ENCODE assay signal across 25 mouse cellular contexts in genomic region chr12:30604876-30605275, GRCm38 (mm10). TPM values are rescaled to one million over a fixed set of nuclear protein-coding genes. Genes with fewer than 3 reads are reported as not detected.
DNase-seq lines count a peak whose midpoint lies in the region; ATAC-seq and TF ChIP-seq lines count a peak whose summit lies in the region.
"Had no signal": no experiment of that assay in that cellular context is flagged by ENCODE, and none has a peak within 500 bp of the region (broad histone marks: within the 10 kb centered on the region; RNA-seq: fewer than 3 reads in every experiment).

No protein-coding gene starts in this region.

- H3K9me3 ChIP-seq in forebrain, embryonic 10.5 days = no peaks in the 10 kb centered on the region
- H3K9me3 ChIP-seq in forebrain, embryonic 15.5 days = no peaks in the 10 kb centered on the region
- H3K9me3 ChIP-seq in embryonic facial prominence, embryonic 12.5 days = no peaks in the 10 kb centered on the region
- no peaks in the 10 kb centered on the region for H3K9me3 ChIP-seq in limb, embryonic 11.5 days (ENCODE audit: control insufficient read depth, low read length)
- H3K9me3 ChIP-seq in forebrain, embryonic 13.5 days (replicated peaks) = no peaks in the 10 kb centered on the region
- H3K9me3 ChIP-seq: heart, embryonic 10.5 days; heart, embryonic 13.5 days; hindbrain, embryonic 12.5 days; hindbrain, embryonic 15.5 days; intestine, embryonic 15.5 days had no signal

- peak overlapping the region; percentile 62 for H3K27ac ChIP-seq in forebrain, embryonic 10.5 days
- no peak overlapping the region for H3K27ac ChIP-seq in forebrain, embryonic 15.5 days (replicated peaks)
- H3K27ac ChIP-seq in bone marrow macrophage, adult 2 months (ENCODE audit: insufficient read depth, low read depth, low read length) = peak overlapping the region; percentile 24; the same call in 1 of the 2 replicates
- peak overlapping the region; percentile 72 for H3K27ac ChIP-seq in embryonic facial prominence, embryonic 12.5 days
- H3K27ac ChIP-seq in limb, embryonic 11.5 days (replicated peaks; ENCODE audit: low read depth, low read length) = no peak overlapping the region
- H3K27ac ChIP-seq in forebrain, embryonic 13.5 days = no peak overlapping the region
- H3K27ac ChIP-seq: heart, adult 2 months; heart, embryonic 10.5 days; heart, embryonic 13.5 days; hindbrain, embryonic 12.5 days; hindbrain, embryonic 15.5 days; intestine, embryonic 15.5 days had no signal

- no peak for DNase-seq in forebrain, embryonic 10.5 days (ENCODE audit: extremely low spot score, low spot score)
- DNase-seq in limb, embryonic 11.5 days (ENCODE audit: low spot score) = no peak
- DNase-seq in adrenal gland, adult 2 months = no peak
- DNase-seq in frontal cortex, postnatal 10 days (ENCODE audit: low spot score in 2 of 2) = no peak
- DNase-seq: adrenal gland, adult 8-10 months; adrenal gland, postnatal 25 days; cerebellum, adult 11 months; cerebellum, adult 2 months; cerebellum, adult 9-11 months; cerebellum, postnatal 25 days; gastrocnemius, postnatal 25 days; heart, adult 2 months; heart, postnatal 14 days; kidney, adult 11 months; kidney, adult 8-10 months had no signal

- TF ChIP-seq POLR2A in bone marrow macrophage, adult 2 months (IDR thresholded peaks at IDR 0.05; ENCODE audit: borderline replicate concordance, low read depth, low read length) = no peak

- no peaks in the 10 kb centered on the region for H3K36me3 ChIP-seq in forebrain, embryonic 10.5 days (replicated peaks)
- H3K36me3 ChIP-seq in forebrain, embryonic 15.5 days = no peaks in the 10 kb centered on the region
- no peaks in the 10 kb centered on the region for H3K36me3 ChIP-seq in embryonic facial prominence, embryonic 12.5 days
- no peaks in the 10 kb centered on the region for H3K36me3 ChIP-seq in limb, embryonic 11.5 days (ENCODE audit: control insufficient read depth, insufficient read depth, low read length)
- no peaks in the 10 kb centered on the region for H3K36me3 ChIP-seq in forebrain, embryonic 13.5 days (ENCODE audit: poor library complexity, severe bottlenecking)
- H3K36me3 ChIP-seq: heart, embryonic 10.5 days; heart, embryonic 13.5 days; hindbrain, embryonic 12.5 days; hindbrain, embryonic 15.5 days; intestine, embryonic 15.5 days had no signal

- 80% methylated on average over 6 of the region's 6 CpGs for WGBS in forebrain, embryonic 10.5 days
- 84% methylated on average over 6 of the region's 6 CpGs for WGBS in forebrain, embryonic 15.5 days
- WGBS in embryonic facial prominence, embryonic 12.5 days = 42% methylated on average over 6 of the region's 6 CpGs
- 71% methylated on average over 6 of the region's 6 CpGs for WGBS in limb, embryonic 11.5 days
- WGBS in forebrain, embryonic 13.5 days = 77% methylated on average over 6 of the region's 6 CpGs

- no peaks in the 10 kb centered on the region for H3K27me3 ChIP-seq in forebrain, embryonic 10.5 days (ENCODE audit: poor library complexity, severe bottlenecking)
- H3K27me3 ChIP-seq in forebrain, embryonic 15.5 days = no peaks in the 10 kb centered on the region
- H3K27me3 ChIP-seq in embryonic facial prominence, embryonic 12.5 days = no peaks in the 10 kb centered on the region
- no peaks in the 10 kb centered on the region for H3K27me3 ChIP-seq in limb, embryonic 11.5 days (ENCODE audit: control insufficient read depth, insufficient read depth, low read length)
- no peaks in the 10 kb centered on the region for H3K27me3 ChIP-seq in forebrain, embryonic 13.5 days
- H3K27me3 ChIP-seq: heart, embryonic 13.5 days; hindbrain, embryonic 12.5 days; hindbrain, embryonic 15.5 days; intestine, embryonic 15.5 days had no signal

- ATAC-seq in forebrain, embryonic 15.5 days (replicated peaks) = no peak
- ATAC-seq in embryonic facial prominence, embryonic 12.5 days (ENCODE audit: insufficient number of reproducible peaks, insufficient read depth, low FRiP score, low TSS enrichment) = no peak
- ATAC-seq in limb, embryonic 11.5 days (ENCODE audit: insufficient number of reproducible peaks, low FRiP score, low TSS enrichment, low read depth) = no peak
- no peak for ATAC-seq in forebrain, embryonic 13.5 days
- ATAC-seq: forebrain, embryonic 16.5 days; intestine, embryonic 15.5 days had no signal

- no peak for TF ChIP-seq CTCF in bone marrow macrophage, adult 2 months (IDR thresholded peaks at IDR 0.05; ENCODE audit: low read depth, low read length)

- peaks cover 33% of the 10 kb centered on the region for H3K4me1 ChIP-seq in forebrain, embryonic 10.5 days
- H3K4me1 ChIP-seq in forebrain, embryonic 15.5 days = 0 out of 2 replicates have a peak, but pooled peaks cover 9% of the 10 kb centered on the region
- peaks cover 48% of the 10 kb centered on the region for H3K4me1 ChIP-seq in bone marrow macrophage, adult 2 months (ENCODE audit: control insufficient read depth, insufficient read depth, low read length)
- peaks cover 41% of the 10 kb centered on the region for H3K4me1 ChIP-seq in embryonic facial prominence, embryonic 12.5 days
- peaks cover 27% of the 10 kb centered on the region for H3K4me1 ChIP-seq in limb, embryonic 11.5 days (ENCODE audit: control insufficient read depth, insufficient read depth, low read length)
- H3K4me1 ChIP-seq in forebrain, embryonic 13.5 days = peaks cover 6% of the 10 kb centered on the region; the same call in 1 of the 2 replicates
- H3K4me1 ChIP-seq: heart, embryonic 10.5 days; heart, embryonic 13.5 days; hindbrain, embryonic 15.5 days; intestine, embryonic 15.5 days had no signal

- H3K9ac ChIP-seq in forebrain, embryonic 15.5 days (replicated peaks) = no peak overlapping the region
- no peak overlapping the region for H3K9ac ChIP-seq in embryonic facial prominence, embryonic 12.5 days
- no peak overlapping the region for H3K9ac ChIP-seq in limb, embryonic 11.5 days (ENCODE audit: low read length)
- no peak overlapping the region for H3K9ac ChIP-seq in forebrain, embryonic 13.5 days
- H3K9ac ChIP-seq: heart, embryonic 13.5 days; hindbrain, embryonic 12.5 days; hindbrain, embryonic 15.5 days; intestine, embryonic 15.5 days had no signal

- no peak overlapping the region for H3K4me3 ChIP-seq in forebrain, embryonic 10.5 days
- H3K4me3 ChIP-seq in forebrain, embryonic 15.5 days = no peak overlapping the region
- H3K4me3 ChIP-seq in bone marrow macrophage, adult 2 months (ENCODE audit: insufficient read depth, low read length) = no peak overlapping the region
- no peak overlapping the region for H3K4me3 ChIP-seq in embryonic facial prominence, embryonic 12.5 days
- no peak overlapping the region for H3K4me3 ChIP-seq in limb, embryonic 11.5 days (ENCODE audit: low read depth, low read length)
- H3K4me3 ChIP-seq in forebrain, embryonic 13.5 days = no peak overlapping the region
- H3K4me3 ChIP-seq: heart, adult 2 months; heart, embryonic 10.5 days; heart, embryonic 13.5 days; hindbrain, embryonic 12.5 days; hindbrain, embryonic 15.5 days; intestine, embryonic 15.5 days had no signal

- H3K4me2 ChIP-seq in forebrain, embryonic 15.5 days (replicated peaks) = no peak overlapping the region
- H3K4me2 ChIP-seq in embryonic facial prominence, embryonic 12.5 days (replicated peaks) = no peak overlapping the region
- H3K4me2 ChIP-seq in limb, embryonic 11.5 days (ENCODE audit: low read depth, severe bottlenecking) = 0 out of 2 replicates have a peak overlapping the region, but pooled peaks have one; percentile 4
- no peak overlapping the region for H3K4me2 ChIP-seq in forebrain, embryonic 13.5 days
- H3K4me2 ChIP-seq: heart, embryonic 13.5 days; hindbrain, embryonic 12.5 days; hindbrain, embryonic 15.5 days; intestine, embryonic 15.5 days had no signal

RNA-seq across cellular contexts. Expression of gene Tmem18, which starts 20.6 kb away (rescaled TPM):
- polyA plus RNA-seq in forebrain, embryonic 10.5 days (2016; fragmentation: Nextera tagmentation; extraction: Ambion mirVana) = 31.1 and 31.8 TPM in 2 replicates
- polyA plus RNA-seq in forebrain, embryonic 15.5 days (2015; fragmentation: Nextera tagmentation; extraction: Ambion mirVana) = 24.3 and 27.6 TPM in 2 replicates
- 15.9 and 16.6 TPM in 2 replicates for polyA plus RNA-seq in bone marrow macrophage, adult 2 months (2012; ENCODE audit: insufficient read depth, insufficient read length, missing spikeins)
- 30.6 and 31.3 TPM in 2 replicates for polyA plus RNA-seq in embryonic facial prominence, embryonic 12.5 days (2016; fragmentation: Nextera tagmentation; extraction: Ambion mirVana)
- polyA plus RNA-seq in limb, embryonic 11.5 days (2014; fragmentation: Nextera tagmentation; extraction: Ambion mirVana) = 25.8 and 27.0 TPM in 2 replicates
- total RNA-seq in adrenal gland, adult 2 months (2021) = 10 to 100 TPM; 16.1 to 21.1 TPM
- 7.9 and 8.5 TPM in 2 replicates for polyA plus RNA-seq in adrenal gland, adult 2 months (2012; rRNA removed)
- polyA plus RNA-seq in forebrain, embryonic 13.5 days (2015; fragmentation: Nextera tagmentation; extraction: Ambion mirVana) = 20.5 and 25.0 TPM in 2 replicates

Comparison
In these comparisons a context has a peak if more than half of its experiments do, and no peak if none do; other contexts are left out.
1. H3K27ac ChIP-seq: peak in forebrain, embryonic 10.5 days (single experiment), bone marrow macrophage, adult 2 months (single experiment) and embryonic facial prominence, embryonic 12.5 days (single experiment); none in forebrain, embryonic 15.5 days (single experiment), limb, embryonic 11.5 days (single experiment) and forebrain, embryonic 13.5 days (single experiment).